In the genomic region with DNA sequence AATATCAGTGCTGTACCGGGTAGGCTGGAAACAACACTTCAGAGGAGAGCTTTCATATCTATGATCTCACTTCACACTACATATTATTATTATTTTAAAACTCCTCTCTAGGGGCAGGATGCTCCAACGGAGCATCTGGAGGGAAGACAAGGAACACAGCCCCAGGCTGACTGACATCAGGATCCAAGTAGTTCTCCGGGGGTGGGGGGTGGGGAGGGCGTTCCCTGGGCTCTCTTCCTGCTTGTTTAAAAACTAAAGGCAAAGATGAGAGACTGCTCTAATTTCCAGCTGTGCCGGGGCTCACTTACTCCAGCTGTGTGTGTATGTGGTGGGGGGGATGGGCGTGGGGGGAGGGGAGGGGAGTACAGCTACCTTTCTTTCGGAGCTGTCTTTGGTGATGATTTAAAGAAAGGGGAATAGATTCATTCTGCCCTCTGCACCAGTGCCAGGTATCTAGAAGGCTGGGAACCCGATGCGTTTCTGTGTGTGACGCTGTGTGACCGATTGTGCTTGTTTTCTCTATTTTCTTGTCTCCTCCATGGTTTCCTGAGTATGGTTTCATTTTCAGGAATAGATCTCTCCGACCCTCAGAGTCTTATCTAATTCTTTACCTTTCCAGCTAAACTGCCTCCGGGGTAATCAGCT, we compare ENCODE assay signal across 8 mouse cellular contexts. TPM values are rescaled to one million over a fixed set of nuclear protein-coding genes. Genes with fewer than 3 reads are reported as not detected.
DNase-seq lines count a peak whose midpoint lies in the region; ATAC-seq and TF ChIP-seq lines count a peak whose summit lies in the region.

No protein-coding gene starts in this region.

- no peaks in the 10 kb centered on the region for H3K36me3 ChIP-seq in limb, embryonic 14.5 days (ENCODE audit: control insufficient read depth, insufficient read depth, low read length)
- no peaks in the 10 kb centered on the region for H3K36me3 ChIP-seq in neural tube, embryonic 14.5 days (ENCODE audit: control insufficient read depth, insufficient read depth, low read length)

- 0 out of 2 replicates have a peak, but pooled peaks have one; percentile 17 for ATAC-seq in limb, embryonic 14.5 days (ENCODE audit: low FRiP score, low read depth)
- peak; percentile 18; the same call in 1 of the 2 replicates for ATAC-seq in neural tube, embryonic 14.5 days (ENCODE audit: low read depth)

- peak overlapping the region; percentile 50 for H3K4me2 ChIP-seq in limb, embryonic 14.5 days (replicated peaks; ENCODE audit: low read depth, low read length, severe bottlenecking)
- H3K4me2 ChIP-seq in neural tube, embryonic 14.5 days (ENCODE audit: low read depth, low read length), result peak overlapping the region; percentile 41

- H3K4me1 ChIP-seq in limb, embryonic 14.5 days (ENCODE audit: control insufficient read depth, insufficient read depth, low read length), result 0 out of 2 replicates have a peak, but pooled peaks cover 8% of the 10 kb centered on the region
- H3K4me1 ChIP-seq in neural tube, embryonic 14.5 days (ENCODE audit: control insufficient read depth, insufficient read depth, low read length), result peaks cover 12% of the 10 kb centered on the region; the same call in 1 of the 2 replicates

- WGBS in limb, embryonic 14.5 days, result 7% methylated on average over 13 of the region's 13 CpGs
- 7% methylated on average over 13 of the region's 13 CpGs for WGBS in neural tube, embryonic 14.5 days

- no peak overlapping the region for H3K27ac ChIP-seq in limb, embryonic 14.5 days (replicated peaks; ENCODE audit: low read depth, low read length)
- peak overlapping the region; percentile 44; the same call in 1 of the 2 replicates for H3K27ac ChIP-seq in neural tube, embryonic 14.5 days (ENCODE audit: low read depth, low read length)

- TF ChIP-seq POLR2A in limb, embryonic 14.5 days (IDR thresholded peaks at IDR 0.05; ENCODE audit: borderline replicate concordance, extremely low read depth, insufficient read depth, insufficient read length), result no peak

- DNase-seq in thymus, postnatal 0 days (ENCODE audit: low spot score), result peak; percentile 58
- DNase-seq in thymus, postnatal 36 days, result no peak
- DNase-seq in forelimb bud, embryonic 11.5 days (ENCODE audit: low read depth, low spot score), result peak; percentile 21
- peak; percentile 31 for DNase-seq in limb, embryonic 14.5 days (ENCODE audit: low spot score)
- no peak for DNase-seq in right cerebral cortex, adult 18-20 months
- no peak for DNase-seq in gastrocnemius, postnatal 4 days (ENCODE audit: low spot score in 2 of 2)
- no peak for DNase-seq in left cerebral cortex, postnatal 25 days (ENCODE audit: low spot score in 2 of 2)

- H3K9me3 ChIP-seq in limb, embryonic 14.5 days (ENCODE audit: control insufficient read depth, low read length), result no peaks in the 10 kb centered on the region
- no peaks in the 10 kb centered on the region for H3K9me3 ChIP-seq in neural tube, embryonic 14.5 days (ENCODE audit: control insufficient read depth, low read length)

- peak overlapping the region; percentile 21 for H3K4me3 ChIP-seq in limb, embryonic 14.5 days (replicated peaks; ENCODE audit: low read length)
- 0 out of 2 replicates have a peak overlapping the region, but pooled peaks have one; percentile 12 for H3K4me3 ChIP-seq in neural tube, embryonic 14.5 days (ENCODE audit: low read depth, low read length)

- intact Hi-C loops in left cerebral cortex, postnatal 25 days (cut with DNase I), result loop anchor here (5.0 kb wide), 1 partner anchor 86 kb away; no protein-coding TSS in a partner anchor

- H3K9ac ChIP-seq in limb, embryonic 14.5 days (ENCODE audit: low read depth, low read length, severe bottlenecking), result peak overlapping the region; percentile 36
- no peak overlapping the region for H3K9ac ChIP-seq in neural tube, embryonic 14.5 days (replicated peaks; ENCODE audit: low read depth, low read length)

- H3K27me3 ChIP-seq in limb, embryonic 14.5 days (ENCODE audit: control insufficient read depth, insufficient read depth, low read length), result no peaks in the 10 kb centered on the region
- no peaks in the 10 kb centered on the region for H3K27me3 ChIP-seq in neural tube, embryonic 14.5 days (ENCODE audit: control insufficient read depth, insufficient read depth, low read length)

RNA-seq across cellular contexts. Expression of gene Abhd12b, which starts 5.8 kb away (rescaled TPM):
- 0.19 TPM in 1 of 2 replicates, not detected in the other for polyA plus RNA-seq in thymus, postnatal 0 days (2015; fragmentation: Nextera tagmentation; extraction: Ambion mirVana)
- polyA plus RNA-seq in limb, embryonic 14.5 days (2012; rRNA removed), result 0.04 TPM in 1 of 2 replicates, not detected in the other
- not detected in 2 replicates for polyA plus RNA-seq in limb, embryonic 14.5 days (2014; fragmentation: Nextera tagmentation; extraction: Ambion mirVana)
- polyA plus RNA-seq in neural tube, embryonic 14.5 days (2014; fragmentation: Nextera tagmentation; extraction: Ambion mirVana), result 0.18 and 0.20 TPM in 2 replicates
- total RNA-seq in gastrocnemius, postnatal 4 days (2021), result not detected
- not detected for total RNA-seq in left cerebral cortex, postnatal 25 days (2021)

RNA-seq across cellular contexts. Expression of gene Nin, which starts 34.6 kb away (rescaled TPM):
- 9.1 and 11.4 TPM in 2 replicates for polyA plus RNA-seq in thymus, postnatal 0 days (2015; fragmentation: Nextera tagmentation; extraction: Ambion mirVana)
- polyA plus RNA-seq in limb, embryonic 14.5 days (2012; rRNA removed), result 14.3 and 16.9 TPM in 2 replicates
- polyA plus RNA-seq in limb, embryonic 14.5 days (2014; fragmentation: Nextera tagmentation; extraction: Ambion mirVana), result 13.7 and 16.1 TPM in 2 replicates
- 13.9 and 14.8 TPM in 2 replicates for polyA plus RNA-seq in neural tube, embryonic 14.5 days (2014; fragmentation: Nextera tagmentation; extraction: Ambion mirVana)
- 10 to 100 TPM; 36.7 to 39.8 TPM for total RNA-seq in gastrocnemius, postnatal 4 days (2021)
- total RNA-seq in left cerebral cortex, postnatal 25 days (2021), result 10 to 100 TPM; 53.1 to 56.4 TPM

Comparison
In these comparisons a context has a peak if more than half of its experiments do, and no peak if none do; other contexts are left out.
1. DNase-seq: peak in thymus, postnatal 0 days (single experiment), forelimb bud, embryonic 11.5 days (single experiment) and limb, embryonic 14.5 days (single experiment); none in thymus, postnatal 36 days (0 of 2), right cerebral cortex, adult 18-20 months (single experiment), gastrocnemius, postnatal 4 days (0 of 2) and left cerebral cortex, postnatal 25 days (0 of 2).